Mouse (Mus musculus): ENCODE measurements around the gene Gsx1. TPM values are rescaled to one million over a fixed set of nuclear protein-coding genes. Genes with fewer than 3 reads are reported as not detected.

The Gsx1 gene
- total and polyA plus RNA-seq, 3 experiments, result not detected

DNA sequence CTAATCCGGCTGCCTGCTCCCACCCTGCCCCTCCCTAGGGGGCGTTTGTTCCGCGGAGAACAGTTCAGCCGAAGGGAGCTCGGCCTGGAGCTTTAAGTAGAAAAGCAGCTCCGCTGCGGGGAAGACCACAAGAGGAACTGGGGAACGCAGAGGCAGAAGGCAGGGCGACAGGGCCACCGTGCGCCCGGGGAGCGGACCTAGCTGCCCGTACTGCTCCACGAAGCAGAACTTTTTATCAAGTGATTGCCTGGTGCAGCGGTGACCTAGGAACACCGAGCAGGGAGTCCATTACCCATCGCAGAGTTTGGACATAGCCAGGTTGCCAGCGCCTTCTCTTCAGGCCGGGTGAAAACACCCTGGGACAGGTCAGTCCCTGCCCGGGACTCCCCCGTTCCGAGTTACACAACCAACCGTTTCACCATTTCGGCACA is 2.5 kb upstream of the Gsx1 start:
- Histone ChIP-seq H3K27me3 (ENCODE audit: control insufficient read depth in 1 of 2, insufficient read depth in 2 of 2, low read length in 2 of 2) (no peaks in the 10 kb centered on the region), H3K4me3 (ENCODE audit: control insufficient read depth in 1 of 2, insufficient read depth in 1 of 2, low read depth in 2 of 2, low read length in 2 of 2) (no peak overlapping the region), H3K9me3 (replicated peaks; ENCODE audit: insufficient read depth, low read length) (no peaks in the 10 kb centered on the region), H3K79me2 (ENCODE audit: control insufficient read depth, insufficient read depth, low read length, poor library complexity) (no peaks in the 10 kb centered on the region), H3K27ac (ENCODE audit: control insufficient read depth, low read depth, low read length) (no peak overlapping the region), H3K9ac (ENCODE audit: control insufficient read depth, low read depth, low read length, poor library complexity, severe bottlenecking) (no peak overlapping the region), H3K4me1 (ENCODE audit: control insufficient read depth in 1 of 2, insufficient read depth in 2 of 2, low read length in 2 of 2) (no peaks in the 10 kb centered on the region), H3K36me3 (ENCODE audit: control insufficient read depth in 1 of 2, insufficient read depth in 2 of 2, low read length in 2 of 2) (no peaks in the 10 kb centered on the region)
- no peak for TF ChIP-seq EP300 (IDR thresholded peaks at IDR 0.05; ENCODE audit: low read depth in 1 of 2, low read length in 2 of 2)
- no peak for TF ChIP-seq NELFE (IDR thresholded peaks at IDR 0.05; ENCODE audit: low read depth, low read length)
- no peak for TF ChIP-seq TCF12 (IDR thresholded peaks at IDR 0.05; ENCODE audit: low read depth, low read length)
- no peak for TF ChIP-seq CHD1 (IDR thresholded peaks at IDR 0.05; ENCODE audit: low read depth, low read length)
- no peak for TF ChIP-seq POLR2AphosphoS2 (IDR thresholded peaks at IDR 0.05; ENCODE audit: low read length)
- no peak for TF ChIP-seq TAL1 (IDR thresholded peaks at IDR 0.05; ENCODE audit: low read length)
- TF ChIP-seq ELF1 (IDR thresholded peaks at IDR 0.05; ENCODE audit: low read depth, low read length), result no peak
- no peak for TF ChIP-seq CHD2 (IDR thresholded peaks at IDR 0.05; ENCODE audit: low read length)
- no peak for TF ChIP-seq GATA1 (IDR thresholded peaks at IDR 0.05; ENCODE audit: low read depth, low read length)
- no peak for DNase-seq (ENCODE audit: low read depth, low spot score)

DNA sequence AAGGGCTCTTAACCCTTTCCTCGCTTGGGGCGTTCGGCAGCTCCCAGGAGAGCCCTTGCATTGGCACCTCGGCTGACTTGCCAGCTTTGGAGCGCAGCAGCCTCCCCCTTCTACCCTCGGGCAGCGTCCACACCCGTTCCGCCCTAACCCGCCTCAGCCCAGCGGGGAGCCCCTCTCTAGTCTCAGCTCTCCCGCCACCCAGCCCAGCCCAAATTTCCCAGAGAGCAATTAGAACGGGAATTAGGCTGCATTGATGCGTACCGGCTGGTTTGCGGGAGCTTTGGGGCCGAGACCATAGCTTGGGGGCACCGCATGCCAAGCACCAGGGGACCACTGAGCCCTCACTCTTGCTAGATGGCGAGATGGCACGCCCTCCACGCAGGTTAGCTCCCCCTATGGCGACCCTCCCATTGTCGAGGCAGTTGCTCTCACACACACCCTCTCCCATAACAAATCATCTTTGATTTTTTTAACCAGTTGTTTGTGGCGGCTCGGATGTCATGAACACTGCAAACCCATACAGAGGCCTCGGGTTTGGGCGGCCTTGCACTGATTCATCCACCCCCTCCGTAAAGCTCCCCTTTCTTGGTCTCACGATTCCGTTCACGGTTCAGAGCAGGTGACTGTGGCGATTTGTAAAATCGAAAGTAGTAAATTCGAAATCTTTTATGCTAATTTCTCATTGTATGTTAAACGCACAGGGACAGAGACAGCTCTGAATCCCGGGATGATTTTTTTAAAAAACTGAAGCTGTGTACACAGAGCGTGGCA is 1.5 kb upstream of the Gsx1 start:
- no peak overlapping the region for H3K4me3 ChIP-seq (ENCODE audit: control insufficient read depth in 1 of 2, insufficient read depth in 1 of 2, low read depth in 2 of 2, low read length in 2 of 2)
- H3K9me3 ChIP-seq (replicated peaks; ENCODE audit: insufficient read depth, low read length), result no peaks in the 10 kb centered on the region
- no peak overlapping the region for H3K27ac ChIP-seq (ENCODE audit: control insufficient read depth, low read depth, low read length)

More for the DNA sequence above, 1.5 kb upstream of the Gsx1 start:
- Histone ChIP-seq H3K4me1 (ENCODE audit: control insufficient read depth in 1 of 2, insufficient read depth in 2 of 2, low read length in 2 of 2) (no peaks in the 10 kb centered on the region), H3K27me3 (ENCODE audit: control insufficient read depth in 1 of 2, insufficient read depth in 2 of 2, low read length in 2 of 2) (no peaks in the 10 kb centered on the region), H3K36me3 (ENCODE audit: control insufficient read depth in 1 of 2, insufficient read depth in 2 of 2, low read length in 2 of 2) (no peaks in the 10 kb centered on the region), H3K9ac (ENCODE audit: control insufficient read depth, low read depth, low read length, poor library complexity, severe bottlenecking) (no peak overlapping the region), H3K79me2 (ENCODE audit: control insufficient read depth, insufficient read depth, low read length, poor library complexity) (no peaks in the 10 kb centered on the region)
- TF ChIP-seq ZKSCAN1 (IDR thresholded peaks at IDR 0.05; ENCODE audit: low read depth, low read length) (no peak), ETS1 (IDR thresholded peaks at IDR 0.05; ENCODE audit: low read depth, low read length) (no peak), E2F4 (IDR thresholded peaks at IDR 0.05; ENCODE audit: borderline replicate concordance, low read depth, low read length) (no peak), USF2 (IDR thresholded peaks at IDR 0.05; ENCODE audit: borderline replicate concordance in 1 of 2, insufficient read depth in 1 of 2, low read depth in 1 of 2, low read length in 2 of 2) (no peak), MAZ (IDR thresholded peaks at IDR 0.05; ENCODE audit: low read depth, low read length) (no peak), MAFK (IDR thresholded peaks at IDR 0.05; ENCODE audit: borderline replicate concordance, low read depth, low read length) (no peak), SMC3 (IDR thresholded peaks at IDR 0.05; ENCODE audit: low read depth, low read length) (no peak), NELFE (IDR thresholded peaks at IDR 0.05; ENCODE audit: low read depth, low read length) (no peak), POLR2A (IDR thresholded peaks at IDR 0.05; ENCODE audit: control insufficient read depth in 1 of 2, insufficient read depth in 1 of 2, low read depth in 1 of 2, low read length in 2 of 2, poor library complexity in 1 of 2) (no peak), MXI1 (IDR thresholded peaks at IDR 0.05; ENCODE audit: low read depth, low read length) (no peak), BHLHE40 (IDR thresholded peaks at IDR 0.05; ENCODE audit: borderline replicate concordance, low read depth, low read length) (no peak), HCFC1 (IDR thresholded peaks at IDR 0.05; ENCODE audit: low read depth, low read length) (no peak), TBP (IDR thresholded peaks at IDR 0.05; ENCODE audit: low read depth, low read length) (no peak), USF1 (IDR thresholded peaks at IDR 0.05; ENCODE audit: low read depth, low read length) (no peak), CHD2 (IDR thresholded peaks at IDR 0.05; ENCODE audit: low read length) (no peak), MYB (IDR thresholded peaks at IDR 0.05; ENCODE audit: low read depth, low read length) (no peak), CHD1 (IDR thresholded peaks at IDR 0.05; ENCODE audit: low read depth, low read length) (no peak)
- no peak for DNase-seq (ENCODE audit: low read depth, low spot score)
